Mouse (Mus musculus) E14TG2a.4 (cell line): Measurements from ENCODE around the gene Gcnt1.

Experiments
- CTCF ChIP-seq: conservative IDR thresholded peaks from 2 replicates; pipeline ENCODE4 v1.5.1; 2014; ENCODE audit warnings: low read length
- POU5F1 ChIP-seq: IDR thresholded peaks from 2 replicates; pipeline ENCODE4 v1.6.1; 2014; ENCODE audit warnings: low read length, borderline replicate concordance

GRCm38 (mm10) chr19:17327881-17328404 lies 44.7 kb downstream of the Gcnt1 start:
- TF ChIP-seq CTCF (no peak), POU5F1 (no peak)
